Mouse (Mus musculus) adrenal gland, adult 18-20 months (tissue): Measurements from ENCODE around the gene Adgrl2. TPM values are rescaled to one million over a fixed set of nuclear protein-coding genes. Genes with fewer than 3 reads are reported as not detected.
A peak's percentile ranks its signal among the peaks of the same experiment; 100 is the strongest.

ENCODE experiments used
- DNase-seq, 2 experiments: peaks; one replicate each; pipeline ENCODE4 v3.0.0; 2021 to 2022; ENCODE audit warnings: low spot score in 2 of 2
- total RNA-seq, 2 experiments: library from RNA; stranded (reverse); gene quantifications; 1 replicate in 1 of 2; 2 replicates in 1 of 2; pipeline ENCODE4 v1.2.3; 2021

Gene Adgrl2
- total RNA-seq, 2 experiments from 2014 or later: 43.4 to 55.1 TPM

DNA sequence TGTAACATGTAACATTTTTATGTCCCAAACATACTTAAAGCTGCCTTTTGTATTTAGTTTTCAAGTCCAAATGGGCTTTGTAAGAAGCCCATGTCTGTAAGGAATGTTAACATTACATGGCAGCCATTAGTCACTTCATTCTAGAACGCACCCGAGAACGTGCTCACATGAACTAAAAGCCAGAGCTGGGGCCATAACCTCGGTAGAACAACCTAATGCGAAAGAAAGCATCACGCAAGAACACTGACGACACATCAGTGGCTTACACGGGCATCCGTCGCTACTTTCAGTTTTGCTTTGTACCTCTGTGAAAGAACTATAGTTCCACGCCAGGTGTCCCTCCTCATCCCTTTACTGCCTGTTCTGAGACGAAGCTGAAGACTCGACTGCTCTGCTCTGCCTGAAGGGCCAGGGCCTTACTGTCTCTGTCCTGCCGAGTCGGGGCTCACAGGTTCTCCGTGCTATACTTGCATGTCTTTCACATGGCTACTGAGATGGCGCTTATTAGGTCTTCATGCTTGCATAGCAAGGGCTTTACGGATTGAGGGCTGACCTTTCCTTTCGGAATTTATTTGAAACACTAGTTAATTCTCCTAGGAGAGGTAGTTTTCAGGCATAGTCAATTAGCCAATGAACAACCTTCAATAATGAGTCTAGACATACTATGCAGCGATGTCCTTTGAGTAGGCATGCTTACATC is 157.1 kb downstream of the Adgrl2 start:
- DNase-seq: no peak

GRCm38 (mm10) chr3:148832001-148832400 is 158.4 kb downstream of the Adgrl2 start:
- no peak for DNase-seq

DNA sequence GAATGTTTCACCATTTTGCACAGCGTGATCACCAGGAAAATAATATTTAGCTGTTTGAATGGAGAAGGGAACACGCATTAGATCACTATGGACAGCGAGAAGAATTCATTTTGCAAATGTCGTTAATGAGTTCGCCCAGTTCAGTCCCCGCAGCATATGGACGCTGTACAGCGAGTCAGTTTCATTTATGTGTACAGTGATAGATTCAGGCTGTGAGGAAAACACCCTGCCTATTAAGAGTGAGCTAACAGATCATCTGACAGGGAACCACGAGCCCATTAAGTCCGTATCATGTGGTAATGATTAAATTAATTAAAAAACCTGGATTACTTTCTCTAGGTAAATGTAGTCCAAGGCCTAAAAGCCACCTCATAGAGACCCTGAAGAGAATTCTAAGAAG is 161.8 kb downstream of the Adgrl2 start:
- no peak for DNase-seq

- DNase-seq: no peak
These were observed 166.8 kb downstream of the Adgrl2 start for GRCm38 (mm10) chr3:148823551-148823950.

DNA sequence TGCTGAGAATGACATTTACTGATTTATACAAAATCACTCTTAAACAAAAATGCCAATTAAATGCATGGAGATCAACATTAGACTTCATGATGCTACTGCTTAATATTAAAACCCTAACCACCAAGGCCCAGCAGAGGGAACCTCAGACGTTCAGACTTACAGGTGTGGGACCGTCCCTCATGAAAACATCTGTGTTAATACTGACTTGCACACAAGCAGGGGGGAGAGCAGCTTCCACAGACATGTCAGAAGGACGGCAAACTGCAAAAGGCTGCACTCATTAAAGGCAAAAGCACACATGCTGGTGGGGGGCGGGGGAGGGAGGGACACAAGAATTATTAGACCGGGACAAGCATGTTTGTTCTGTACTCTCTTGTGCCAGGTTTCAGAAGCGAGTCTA is 168.7 kb downstream of the Adgrl2 start:
- no peak for DNase-seq

- no peak for DNase-seq
These were observed 170.9 kb downstream of the Adgrl2 start for GRCm38 (mm10) chr3:148819323-148820046.

DNA sequence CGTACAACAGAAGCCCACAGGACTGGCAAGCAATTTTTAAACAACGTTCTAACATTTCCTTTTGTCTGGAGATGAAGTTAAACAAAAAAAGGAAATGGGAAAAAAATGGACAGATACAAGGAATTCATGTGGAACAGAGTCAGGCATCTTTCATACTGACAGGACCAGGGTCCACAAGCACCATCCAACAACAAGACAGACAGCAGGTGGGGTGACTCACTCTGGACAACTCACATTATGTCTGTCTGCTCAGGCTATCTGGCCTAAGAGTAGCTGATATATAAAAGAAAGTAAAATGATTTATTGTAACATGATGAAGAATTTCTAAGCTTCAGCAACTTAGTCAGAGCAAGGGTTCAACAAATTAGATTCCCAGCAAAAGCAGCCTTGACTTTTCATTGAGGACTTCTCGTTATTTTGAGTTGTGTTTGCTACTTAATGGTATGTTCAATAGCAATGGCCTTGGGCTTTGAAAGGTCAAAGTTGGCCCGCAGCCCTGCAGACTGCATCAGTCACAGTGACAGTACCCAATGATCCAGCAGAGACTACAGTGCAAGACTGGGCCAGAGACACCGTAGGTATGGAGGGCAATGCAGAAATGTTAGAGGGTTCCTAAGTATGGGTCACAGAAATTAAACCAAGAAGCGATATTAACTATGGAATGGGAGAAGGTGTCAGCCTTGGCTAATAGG is 171.8 kb downstream of the Adgrl2 start:
- DNase-seq: peak; percentile 38 to 50

- no peak for DNase-seq
These were observed 172.9 kb downstream of the Adgrl2 start for GRCm38 (mm10) chr3:148817491-148817890.

DNA sequence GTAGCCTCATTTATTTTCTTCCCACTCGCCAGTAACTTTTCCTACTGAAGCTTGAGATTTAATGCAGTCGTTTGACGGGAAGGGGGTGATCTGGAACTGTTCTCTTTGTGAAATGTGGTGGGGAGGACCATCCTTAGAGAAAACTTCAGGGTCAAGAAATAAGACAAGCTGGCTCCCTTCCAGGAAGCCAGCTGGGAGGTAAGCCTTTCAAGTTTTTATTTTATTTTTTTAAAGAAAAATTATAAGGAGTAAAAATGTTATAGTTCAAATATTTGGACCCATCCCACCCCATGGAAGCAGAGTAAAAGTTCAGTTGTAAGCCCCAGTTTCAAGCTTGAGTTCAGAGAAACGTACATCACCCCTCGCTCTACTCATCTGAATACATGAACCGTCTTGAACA is 177.2 kb downstream of the Adgrl2 start:
- no peak for DNase-seq

- DNase-seq: no peak
These were observed 178.3 kb downstream of the Adgrl2 start for GRCm38 (mm10) chr3:148812059-148812458.

GRCm38 (mm10) chr3:148806977-148807376 is 183.4 kb downstream of the Adgrl2 start:
- DNase-seq: no peak

- DNase-seq: no peak
These were observed 197.0 kb downstream of the Adgrl2 start for GRCm38 (mm10) chr3:148793286-148793913.

DNA sequence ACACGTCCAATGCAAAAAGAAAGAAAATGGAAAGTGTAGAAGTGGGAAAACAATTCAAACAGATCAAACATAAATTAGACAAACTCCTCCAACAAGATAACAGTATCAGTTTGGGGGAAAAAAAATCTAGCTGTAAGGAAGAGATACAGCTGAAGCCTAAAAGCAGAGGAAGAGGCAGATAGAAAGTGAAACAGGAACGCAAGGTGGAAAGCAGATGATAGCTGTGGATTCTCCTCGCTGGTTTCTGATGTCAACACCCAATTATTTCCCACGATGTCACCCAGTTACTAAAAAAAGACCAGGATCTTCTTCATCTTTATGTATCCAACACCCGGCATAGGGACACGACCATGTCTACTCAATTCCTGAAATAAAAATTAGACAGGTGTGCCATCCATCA is 220.0 kb downstream of the Adgrl2 start:
- no peak for DNase-seq
